4 mouse cellular contexts compared by ENCODE assay signal in the genomic region with DNA sequence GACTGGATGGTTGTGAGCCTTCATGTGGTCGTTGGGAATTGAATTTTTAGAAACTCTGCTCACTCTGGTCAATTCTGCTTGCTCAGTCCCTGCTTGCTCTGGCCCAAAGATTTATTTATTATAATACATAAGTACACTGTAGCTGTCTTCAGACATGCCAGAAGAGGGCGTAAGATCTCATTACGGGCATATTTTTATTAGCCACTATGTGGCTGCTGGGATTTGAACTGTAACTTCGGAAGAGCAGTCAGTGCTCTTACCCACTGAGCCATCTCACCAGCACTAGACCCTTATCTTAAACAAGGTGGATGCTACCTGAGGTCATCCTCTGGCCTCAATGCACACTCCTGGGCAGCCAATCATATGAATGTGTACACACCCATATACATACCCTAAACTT. TPM values are rescaled to one million over a fixed set of nuclear protein-coding genes. Genes with fewer than 3 reads are reported as not detected.
"Had no signal": no experiment of that assay in that cellular context is flagged by ENCODE, and none has a peak within 500 bp of the region (broad histone marks: within the 10 kb centered on the region; RNA-seq: fewer than 3 reads in every experiment).

No protein-coding gene starts in this region.

RNA-seq across cellular contexts. Expression of a gene that starts 34.9 kb away (rescaled TPM):
- total RNA-seq: left cerebral cortex, adult 8-10 months; megakaryocyte, adult 5-6 weeks had no signal
- polyA plus RNA-seq: limb, embryonic 11.5 days; thymus, postnatal 0 days had no signal
